Mouse (Mus musculus) mouse trophoblast stem cell (cell line): ENCODE results near the gene Lama5.

ENCODE experiments used
- in situ Hi-C, 2 experiments: fragments of 300-500 bp; cut with MseI, MboI; formaldehyde crosslinking; loops; 2 replicates in 1 of 2; 3 replicates in 1 of 2; pipeline ENCODE4 v1.15.1; 2025

Lama5 gene

DNA sequence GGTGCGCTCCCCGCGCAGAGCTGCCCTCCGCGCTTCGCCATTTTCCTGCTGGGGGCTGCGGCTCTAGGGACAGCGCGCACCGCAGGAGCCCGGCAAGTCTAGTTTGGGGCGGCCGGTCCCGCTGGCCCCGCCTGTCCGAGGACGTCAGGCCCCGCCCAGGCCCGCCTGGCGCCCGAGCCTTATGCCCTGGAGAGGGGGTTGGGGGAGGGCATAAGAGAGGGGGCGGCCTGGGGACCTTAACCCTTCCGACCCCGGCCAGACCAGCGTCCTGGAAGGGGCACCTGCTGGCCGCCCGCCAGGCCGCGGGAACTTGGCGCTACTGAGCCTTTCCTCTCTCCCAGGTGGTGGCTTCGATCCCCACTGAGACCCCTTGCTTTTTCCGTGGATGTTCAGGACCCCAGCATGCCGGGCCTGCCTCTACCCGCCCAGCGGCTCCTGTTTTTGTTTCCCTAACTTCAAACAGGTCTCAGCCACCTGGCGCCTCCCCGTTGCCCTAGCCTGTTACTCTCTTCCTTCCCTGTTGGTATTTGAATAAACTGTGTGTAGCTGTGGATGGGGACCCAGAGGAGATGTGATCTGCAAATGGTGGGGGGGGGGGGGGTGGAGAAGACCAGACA, at the start of gene Lama5:
TSS of gene Lama5 (minus strand) at position 98 of the 617 bp plus-strand sequence.
- in situ Hi-C loops = no loop called here

DNA sequence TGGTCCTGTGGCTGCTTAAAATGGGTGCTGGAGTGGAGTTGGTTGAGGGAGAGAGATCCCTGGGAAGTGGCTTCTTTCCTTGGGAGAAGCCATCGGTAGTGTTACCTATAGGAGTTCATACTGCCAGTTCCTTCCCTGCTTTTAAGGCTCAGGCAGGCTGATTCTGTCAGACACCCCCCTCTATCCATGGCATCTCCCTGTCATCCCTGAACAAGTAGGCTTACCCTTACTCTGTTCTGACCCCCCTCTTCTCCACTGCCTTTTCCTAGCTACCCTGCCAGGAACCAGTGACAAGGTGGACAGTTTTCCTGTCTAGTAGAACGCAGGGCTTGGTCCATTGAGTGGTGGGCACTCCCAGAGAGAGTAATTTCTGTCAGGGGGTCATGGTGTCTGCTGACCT, 48.9 kb upstream of the Lama5 start:
- in situ Hi-C loops = no loop called here

DNA sequence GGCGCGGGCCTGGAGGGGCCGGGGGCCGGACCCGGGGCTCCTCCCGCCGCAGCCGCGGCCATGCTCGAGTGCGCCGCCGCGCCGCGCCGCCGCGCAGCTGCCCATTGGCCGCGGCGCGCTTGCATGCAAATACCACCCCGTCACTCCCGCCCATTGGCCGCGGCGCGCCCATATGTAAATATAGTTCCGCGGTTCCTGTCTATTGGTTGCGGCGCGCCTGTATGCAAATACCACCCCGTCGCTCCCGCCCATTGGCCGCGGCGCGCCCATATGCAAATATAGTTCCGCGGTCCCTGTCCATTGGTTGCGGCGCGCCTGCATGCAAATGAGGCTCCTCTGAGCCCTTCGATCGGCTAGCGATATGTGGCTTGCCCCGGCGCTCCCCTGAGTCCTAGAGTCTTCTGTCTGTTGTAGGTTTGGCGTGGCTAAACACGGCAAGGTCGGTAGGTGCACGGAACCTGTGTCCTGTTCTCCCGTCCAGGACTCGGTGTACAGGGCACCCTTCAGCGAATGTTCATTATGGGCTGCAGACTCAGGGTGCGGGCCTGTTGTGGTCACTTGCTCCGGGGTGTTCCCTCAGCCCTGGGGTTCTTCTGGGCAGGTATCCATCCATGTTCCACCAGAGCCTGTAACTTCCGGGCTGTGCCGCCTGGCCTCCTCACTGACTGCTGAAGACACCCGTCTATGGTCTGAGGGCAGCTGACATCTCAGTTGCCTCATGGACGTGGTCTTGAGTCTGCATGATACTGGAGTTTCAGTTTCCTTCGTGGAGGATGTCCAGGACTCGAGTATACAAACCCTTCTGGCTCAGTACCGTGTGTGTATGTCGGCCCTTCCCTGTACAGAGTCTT, 48.0 kb upstream of the Lama5 start, which contains the start of gene Cables2:
TSS of gene Cables2 (minus strand) at position 103 of the 851 bp plus-strand sequence.
- in situ Hi-C loops = no loop called here

DNA sequence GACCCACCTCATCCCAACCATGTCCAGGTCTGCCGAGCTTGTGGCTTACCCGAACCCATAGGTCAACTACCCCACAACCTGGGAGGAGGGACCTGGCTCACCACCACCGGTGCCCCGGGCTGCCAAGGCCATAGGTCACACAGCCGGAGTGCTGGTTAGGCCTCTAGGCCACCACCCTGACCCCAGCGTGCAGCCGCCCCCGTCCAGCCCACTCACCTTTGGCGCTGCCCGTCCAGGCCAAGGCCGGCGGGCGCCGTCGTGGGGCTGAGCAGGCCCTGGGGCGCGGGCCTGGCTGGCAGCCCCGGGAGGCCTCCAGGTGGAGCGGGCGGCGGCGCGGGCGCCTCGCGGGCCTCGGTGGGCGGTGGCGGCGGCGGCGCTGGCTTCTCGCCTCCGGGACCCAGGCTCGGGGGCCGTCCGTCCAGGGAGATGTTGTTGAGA, 47.2 kb upstream of the Lama5 start:
- in situ Hi-C loops = no loop called here

- in situ Hi-C loops = no loop called here
Observed at GRCm38 (mm10) chr2:180271804-180272395, 46.2 kb upstream of the Lama5 start.

DNA sequence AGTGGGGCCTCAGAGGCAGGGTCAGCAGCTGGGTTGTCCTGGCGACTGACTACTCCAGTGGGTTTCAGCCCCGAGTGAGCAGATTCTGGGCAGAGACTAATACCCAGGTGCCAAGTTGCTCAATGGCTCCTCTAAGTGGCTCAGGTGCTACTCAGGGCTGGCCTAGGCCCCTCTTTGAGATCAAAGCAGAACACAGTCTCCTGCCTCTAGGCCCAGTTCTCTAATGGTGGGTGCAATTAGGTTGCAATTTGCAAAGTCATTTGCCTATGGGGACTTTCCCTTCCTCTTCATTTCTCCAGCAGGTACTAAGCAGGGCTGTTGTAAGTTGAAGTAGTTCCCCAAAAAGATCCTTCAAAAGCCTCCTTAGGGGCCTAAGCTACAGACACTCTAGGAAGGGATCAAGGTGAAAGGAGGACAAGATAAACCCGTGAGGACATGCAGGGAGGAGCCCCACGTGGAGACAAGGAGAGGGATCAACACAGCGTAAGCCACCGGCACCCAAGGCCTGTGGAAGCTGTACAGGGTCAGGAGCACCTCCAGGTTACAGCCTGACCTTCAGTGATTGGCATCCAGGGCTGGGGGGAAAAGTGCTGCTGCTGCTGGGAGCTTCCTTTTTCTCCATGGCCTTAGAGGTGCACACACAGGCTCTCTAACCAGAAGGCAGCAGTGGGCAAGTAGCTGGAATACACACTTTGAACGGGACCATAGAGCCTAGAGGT, 45.0 kb upstream of the Lama5 start:
- in situ Hi-C loops = no loop called here

- in situ Hi-C loops = no loop called here
Observed at GRCm38 (mm10) chr2:180269329-180269728, 43.7 kb upstream of the Lama5 start.

- in situ Hi-C loops = no loop called here
Observed at GRCm38 (mm10) chr2:180267955-180268354, 42.3 kb upstream of the Lama5 start.

GRCm38 (mm10) chr2:180262891-180263290, 37.2 kb upstream of the Lama5 start:
- in situ Hi-C loops = no loop called here

DNA sequence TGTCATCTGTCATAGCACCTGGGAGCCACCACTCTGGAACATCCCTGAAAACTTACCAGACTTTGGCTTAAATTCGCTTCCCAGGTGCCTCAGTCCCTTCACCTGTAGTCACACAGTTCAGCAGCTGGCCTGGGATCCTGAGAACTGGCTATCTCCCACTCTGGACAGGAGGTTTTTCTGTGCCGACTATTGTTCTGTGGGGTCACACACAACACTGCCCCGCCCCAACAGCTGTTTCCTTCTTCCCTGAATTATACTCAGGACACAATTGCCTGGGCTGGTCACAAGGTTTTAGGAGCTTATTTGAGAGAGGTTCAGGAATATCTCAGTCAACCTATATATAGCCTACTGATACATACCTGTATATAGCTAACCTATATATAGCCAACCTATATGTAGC, 36.8 kb upstream of the Lama5 start:
- in situ Hi-C loops = no loop called here

DNA sequence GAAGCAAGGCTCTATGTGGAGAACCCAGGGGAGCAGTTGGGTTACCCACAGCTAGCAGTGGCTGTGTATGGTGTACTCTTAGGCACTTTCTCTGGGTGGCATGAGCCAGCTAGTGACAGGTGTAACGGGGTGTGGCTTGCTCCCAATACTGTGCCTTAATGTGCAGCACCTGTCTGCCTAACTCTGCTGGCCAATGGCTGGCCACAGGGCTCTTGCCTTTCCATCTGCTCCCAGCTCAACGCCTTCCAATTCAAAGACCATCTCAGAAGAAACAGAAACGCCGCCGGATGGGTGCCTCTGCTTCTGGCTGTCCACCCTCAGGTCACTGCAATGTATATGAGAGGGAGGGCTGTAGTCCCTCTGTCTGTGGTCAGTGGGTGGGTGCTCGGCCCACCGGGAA, 36.2 kb upstream of the Lama5 start:
- in situ Hi-C loops = no loop called here

GRCm38 (mm10) chr2:180260610-180261480, 35.2 kb upstream of the Lama5 start:
- in situ Hi-C loops = no loop called here

DNA sequence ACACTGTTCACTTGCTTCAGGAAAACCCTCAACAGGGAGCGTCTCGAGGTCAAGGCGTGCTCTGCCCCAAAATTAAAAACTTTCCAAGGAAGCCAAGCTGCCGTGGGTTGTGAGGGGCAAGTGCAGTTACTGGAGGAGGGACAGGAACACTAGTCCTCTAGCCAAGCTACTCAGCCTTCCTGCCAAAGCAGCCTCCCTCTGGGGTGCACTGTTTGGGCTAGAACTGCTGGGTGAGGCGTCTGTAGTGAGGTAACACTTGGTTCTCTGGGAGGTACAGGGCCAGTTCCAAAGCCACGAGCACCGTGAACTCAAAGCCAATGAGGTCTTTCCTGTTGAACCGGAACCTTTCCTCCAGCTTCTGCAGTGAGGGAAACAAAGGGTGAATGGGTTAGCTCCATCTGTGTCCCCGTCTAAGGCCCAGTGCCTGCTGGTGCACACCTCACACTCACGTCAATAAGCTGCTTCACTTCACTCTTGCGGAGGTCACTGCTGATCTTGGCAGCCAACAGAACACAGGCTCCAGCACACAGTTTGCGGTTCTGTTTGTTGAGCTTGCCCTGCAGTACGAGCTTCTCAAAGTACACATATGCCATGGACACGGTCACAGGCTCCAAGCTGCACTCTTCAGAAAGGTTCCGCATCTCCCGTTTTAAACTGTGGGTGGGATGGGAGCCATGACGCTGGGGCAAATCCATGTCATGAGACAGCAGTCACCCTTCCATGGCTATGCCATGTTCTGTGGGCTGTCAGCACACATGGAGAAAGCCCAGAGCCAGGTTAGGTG, 34.4 kb upstream of the Lama5 start:
- in situ Hi-C loops = loop anchor here in 1 of 2 experiments (5.0 kb wide), 1 partner anchor 38 kb away; no protein-coding TSS in a partner anchor

GRCm38 (mm10) chr2:180258951-180259484, 33.4 kb upstream of the Lama5 start:
- in situ Hi-C loops = loop anchor here in 1 of 2 experiments (5.0 kb wide), 1 partner anchor 37 kb away; no protein-coding TSS in a partner anchor

GRCm38 (mm10) chr2:180257963-180258865, 32.6 kb upstream of the Lama5 start:
- in situ Hi-C loops = loop anchor here in 1 of 2 experiments (5.0 kb wide), 1 partner anchor 36 kb away; no protein-coding TSS in a partner anchor

GRCm38 (mm10) chr2:180257001-180257521, 31.4 kb upstream of the Lama5 start, which contains the start of gene Rps21:
TSS of gene Rps21 (plus strand) at chr2:180257377.
- in situ Hi-C loops = loop anchor here in 1 of 2 experiments (5.0 kb wide), 1 partner anchor 35 kb away; no protein-coding TSS in a partner anchor

DNA sequence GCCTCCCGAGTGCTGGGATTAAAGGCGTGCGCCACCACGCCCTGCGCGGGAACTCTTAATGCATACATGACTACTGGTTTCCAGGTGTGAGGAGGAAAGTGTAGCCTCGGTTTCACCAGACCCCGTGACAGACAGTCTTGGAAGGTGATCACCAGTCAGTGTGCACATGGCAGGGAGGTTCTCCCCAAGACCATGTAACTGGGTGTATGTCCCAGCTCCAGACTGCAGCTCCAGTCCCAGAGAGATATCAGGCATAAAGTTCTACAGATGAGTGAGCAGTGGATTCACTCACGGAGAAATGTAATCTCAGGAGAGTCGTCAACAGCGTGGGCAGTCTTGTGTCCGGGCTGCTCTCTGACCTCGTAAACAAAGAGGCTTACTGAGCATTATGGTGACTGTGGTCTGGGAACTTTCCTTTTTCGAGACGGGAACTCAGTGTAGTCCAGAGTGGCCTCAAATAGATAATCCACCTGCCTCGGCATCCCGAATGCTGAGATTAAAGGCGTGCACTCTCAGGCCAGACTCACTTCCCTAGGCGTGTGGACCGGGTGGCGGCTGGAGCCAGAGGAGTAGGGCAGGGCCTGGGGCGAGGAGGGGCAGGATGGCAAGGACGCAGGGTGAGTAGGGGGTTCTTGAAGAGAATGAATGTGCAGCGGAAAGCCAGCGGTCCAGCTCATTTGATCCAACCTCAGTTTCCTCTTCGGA, 30.8 kb upstream of the Lama5 start:
- in situ Hi-C loops = loop anchor here in 1 of 2 experiments (5.0 kb wide), 1 partner anchor 34 kb away; no protein-coding TSS in a partner anchor
